Mouse (Mus musculus): ENCODE data around the gene Shd.

The Shd gene

GRCm38 (mm10) chr17:56008356-56009087, 38.3 kb downstream of the Shd start:
- under 1% methylated on average over 21 of the region's 21 CpGs for WGBS

DNA sequence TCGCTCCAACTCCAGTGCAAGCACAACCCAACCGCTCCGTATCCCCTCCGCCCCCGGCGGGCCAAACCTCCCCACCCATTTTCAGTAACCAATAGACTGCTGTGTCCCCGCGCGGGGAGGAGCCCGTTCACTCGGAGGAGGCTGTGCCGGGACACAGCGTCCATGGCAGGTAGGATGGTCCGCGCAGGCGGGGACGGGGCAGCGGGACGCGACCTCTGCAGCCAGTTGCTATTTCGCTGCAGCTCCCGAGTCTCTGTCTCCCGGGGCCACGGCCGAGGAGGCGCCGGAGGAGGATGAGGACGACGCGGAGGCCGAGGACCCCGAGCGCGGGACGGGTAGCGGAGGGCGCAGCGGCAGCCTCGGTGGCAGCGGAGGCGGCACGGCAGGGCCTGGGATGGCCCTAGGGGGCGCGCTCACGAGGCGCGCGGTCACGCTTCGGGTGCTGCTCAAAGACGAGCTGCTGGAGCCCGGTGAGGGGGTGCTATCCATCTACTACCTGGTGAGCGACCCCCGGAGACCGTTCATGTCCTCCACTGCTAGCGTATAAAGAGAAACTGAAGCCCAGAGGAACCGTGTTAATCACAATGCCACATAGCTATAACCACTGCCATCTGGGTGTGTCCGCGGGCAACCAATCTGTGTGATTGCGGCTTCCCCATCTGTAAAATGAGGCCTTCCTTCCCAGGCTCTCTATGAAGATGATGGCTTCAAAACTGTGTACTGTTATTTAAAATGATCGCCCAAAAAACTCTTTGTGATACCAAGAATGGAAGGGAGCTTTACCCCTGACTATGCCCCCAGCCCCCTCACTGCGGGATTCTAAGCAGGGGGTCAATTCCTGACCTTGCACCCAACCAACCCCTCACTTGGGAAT, 39.1 kb downstream of the Shd start:
- 1% methylated on average over 61 of the region's 62 CpGs for WGBS

- WGBS, result 20% methylated on average over 2 of the region's 2 CpGs
Measured at GRCm38 (mm10) chr17:56009962-56010240, 39.6 kb downstream of the Shd start.

- 50% methylated on average over 14 of the region's 14 CpGs for WGBS
Measured at GRCm38 (mm10) chr17:56010255-56010654, 40.0 kb downstream of the Shd start.

GRCm38 (mm10) chr17:56010681-56011080, 40.4 kb downstream of the Shd start:
- WGBS, result 2% methylated on average over 9 of the region's 9 CpGs

DNA sequence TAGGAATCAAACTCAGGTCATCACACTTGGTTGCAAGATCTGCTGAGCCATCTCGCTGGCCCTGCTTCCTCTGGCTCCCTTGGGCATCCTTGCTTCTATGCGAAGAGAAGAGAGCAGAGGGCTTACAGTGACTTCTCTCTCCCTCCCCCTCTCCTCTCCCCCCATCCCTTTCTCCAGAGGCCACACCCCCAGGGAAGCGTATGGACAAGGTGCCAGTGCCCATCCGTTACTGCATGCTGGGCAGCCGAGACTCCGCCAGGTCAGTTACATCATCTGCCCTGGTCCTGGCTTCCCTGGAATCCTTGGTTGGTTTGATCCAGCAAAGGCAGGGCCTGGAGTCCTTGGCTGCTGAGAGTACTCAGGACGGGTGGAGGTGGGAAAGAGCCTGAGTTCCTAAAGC, 41.2 kb downstream of the Shd start:
- WGBS, result 84% methylated on average over 7 of the region's 7 CpGs

GRCm38 (mm10) chr17:56015293-56015692, 45.0 kb downstream of the Shd start:
- 89% methylated on average over 9 of the region's 9 CpGs for WGBS

GRCm38 (mm10) chr17:56016382-56016781, 46.1 kb downstream of the Shd start:
- 82% methylated on average over 8 of the region's 8 CpGs for WGBS

- WGBS, result 51% methylated on average over 15 of the region's 15 CpGs
Measured at GRCm38 (mm10) chr17:56016793-56017785, 46.8 kb downstream of the Shd start.

GRCm38 (mm10) chr17:56017848-56018247, 47.6 kb downstream of the Shd start:
- 75% methylated on average over 7 of the region's 7 CpGs for WGBS

GRCm38 (mm10) chr17:56018347-56019131, 48.3 kb downstream of the Shd start:
- 59% methylated on average over 20 of the region's 20 CpGs for WGBS

DNA sequence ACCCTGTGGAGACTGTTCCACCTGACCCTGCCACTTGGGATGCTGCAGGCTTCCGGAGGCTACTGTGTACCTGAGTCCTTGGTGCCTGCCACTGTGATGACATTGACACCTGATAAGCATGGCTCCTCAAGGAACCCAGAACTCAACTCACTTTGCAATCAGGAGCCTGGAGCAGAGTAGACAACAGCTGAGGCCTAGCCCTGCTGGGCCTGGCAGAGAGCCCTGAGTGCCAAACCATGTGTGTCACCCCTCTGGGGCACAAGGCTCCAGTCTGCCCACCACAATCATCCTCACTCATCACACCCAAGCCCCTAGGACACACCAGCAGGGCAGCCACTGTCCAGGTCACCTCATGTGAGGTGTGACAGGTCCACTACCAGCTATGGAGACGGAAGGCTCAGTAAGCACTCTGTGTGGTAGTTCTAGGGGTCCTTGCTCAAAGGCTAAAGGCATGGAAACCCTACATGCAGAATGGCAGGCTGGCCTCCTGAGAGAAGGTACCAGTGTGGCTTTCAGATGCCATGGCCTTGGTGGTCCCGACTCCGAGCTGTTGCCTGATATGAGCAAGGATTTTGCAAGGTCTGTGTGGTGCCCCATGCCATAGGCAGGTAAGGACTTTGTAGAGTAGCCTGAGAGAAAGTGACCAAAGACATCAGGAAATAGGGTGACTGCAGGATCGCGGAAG, 50.3 kb downstream of the Shd start:
- WGBS, result 85% methylated on average over 6 of the region's 6 CpGs

GRCm38 (mm10) chr17:56021161-56021910, 51.1 kb downstream of the Shd start:
- WGBS, result 59% methylated on average over 4 of the region's 4 CpGs

GRCm38 (mm10) chr17:56022131-56022988, 52.1 kb downstream of the Shd start:
- WGBS, result 78% methylated on average over 2 of the region's 2 CpGs

DNA sequence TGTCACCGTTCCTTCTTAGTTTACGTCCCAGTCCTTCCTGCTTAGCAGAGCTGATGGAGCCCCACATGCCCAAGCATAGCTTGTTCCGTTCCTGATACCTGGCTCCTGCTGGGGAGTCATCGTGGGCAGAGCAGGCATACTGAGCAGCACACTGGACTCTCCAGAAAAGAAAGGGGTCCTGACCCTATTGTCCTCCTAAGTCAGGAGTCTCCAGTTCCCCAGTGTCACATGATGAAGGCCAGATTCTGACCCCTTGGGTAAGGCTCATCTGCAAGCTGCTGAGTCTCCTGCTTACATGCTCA, 52.7 kb downstream of the Shd start:
- 64% methylated on average over 4 of the region's 4 CpGs for WGBS

- 80% methylated on average over 5 of the region's 5 CpGs for WGBS
Measured at GRCm38 (mm10) chr17:56023386-56023785, 53.1 kb downstream of the Shd start.

DNA sequence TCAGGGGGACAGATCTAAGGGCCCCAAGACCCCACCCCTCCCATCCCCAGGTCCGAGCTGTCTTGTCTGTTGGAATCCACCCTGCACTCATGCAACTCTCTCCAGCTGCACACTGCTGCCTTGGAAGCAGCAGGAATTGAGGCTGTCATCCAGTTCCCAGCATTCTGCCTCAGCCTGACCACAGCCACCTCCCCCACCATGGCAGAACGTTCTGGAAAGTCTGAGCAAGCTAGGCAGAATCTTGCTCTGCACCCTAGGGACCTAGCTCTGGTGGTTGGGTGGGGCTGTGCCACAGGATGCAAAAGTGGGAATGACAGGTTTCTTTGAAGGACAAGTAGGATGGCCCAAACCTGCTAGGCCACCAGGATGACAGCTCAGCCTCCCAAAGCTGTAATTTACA, 54.2 kb downstream of the Shd start:
- WGBS, result 32% methylated on average over 2 of the region's 2 CpGs

GRCm38 (mm10) chr17:56024931-56025330, 54.7 kb downstream of the Shd start:
- 69% methylated on average over 5 of the region's 5 CpGs for WGBS

Data from cerebral cortex, adult 2 months (tissue).